Mouse (Mus musculus): ENCODE results near the gene Lce1d.

Gene Lce1d

GRCm38 (mm10) chr3:92687110-92687509, at the start of gene Lce1d:
Lce1d (minus strand) TSS chr3:92687210.
- DNase-seq: no peak

DNA sequence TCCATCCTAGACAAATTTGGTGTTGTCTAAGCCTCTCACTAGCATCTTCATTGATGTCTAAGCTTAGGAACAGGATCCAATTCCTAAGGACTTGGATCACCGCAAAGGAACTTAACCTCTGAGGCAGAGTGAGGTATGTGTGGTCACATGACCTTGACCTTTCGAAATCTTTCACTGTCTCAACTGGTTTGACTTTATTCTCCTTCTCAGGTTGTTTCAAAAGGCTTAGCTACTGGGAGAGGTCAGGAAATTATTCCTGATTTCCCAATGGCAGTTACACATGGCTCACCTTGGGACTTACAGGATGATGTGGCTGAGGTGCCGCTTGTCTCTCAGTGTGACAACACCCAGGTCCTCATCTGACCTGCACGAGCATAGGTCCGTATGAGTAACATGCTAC, 35.6 kb upstream of the Lce1d start:
- DNase-seq: no peak

- DNase-seq: no peak
These were observed 33.2 kb upstream of the Lce1d start, which contains the start of gene Lce1f for GRCm38 (mm10) chr3:92720250-92720649. Lce1f (minus strand) TSS chr3:92720350.

DNA sequence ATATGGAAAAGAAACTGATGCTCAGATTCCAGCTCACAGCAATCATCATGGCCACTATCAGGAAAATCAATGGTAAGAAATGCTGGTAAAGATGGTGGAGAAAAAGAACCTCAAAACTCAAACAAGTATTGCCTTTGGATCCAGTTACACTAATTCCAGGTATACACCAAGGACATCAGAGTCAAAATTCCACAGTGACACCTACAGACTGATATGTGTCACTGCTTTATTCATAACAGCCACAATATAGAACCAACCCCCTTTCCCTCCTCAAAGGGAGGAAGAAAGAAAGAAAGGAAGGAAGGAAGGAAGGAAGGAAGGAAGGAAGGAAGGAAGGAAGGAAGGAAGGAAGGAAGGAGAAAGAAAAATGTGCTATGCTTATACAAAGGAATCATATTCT, 28.1 kb upstream of the Lce1d start:
- DNase-seq: no peak

DNA sequence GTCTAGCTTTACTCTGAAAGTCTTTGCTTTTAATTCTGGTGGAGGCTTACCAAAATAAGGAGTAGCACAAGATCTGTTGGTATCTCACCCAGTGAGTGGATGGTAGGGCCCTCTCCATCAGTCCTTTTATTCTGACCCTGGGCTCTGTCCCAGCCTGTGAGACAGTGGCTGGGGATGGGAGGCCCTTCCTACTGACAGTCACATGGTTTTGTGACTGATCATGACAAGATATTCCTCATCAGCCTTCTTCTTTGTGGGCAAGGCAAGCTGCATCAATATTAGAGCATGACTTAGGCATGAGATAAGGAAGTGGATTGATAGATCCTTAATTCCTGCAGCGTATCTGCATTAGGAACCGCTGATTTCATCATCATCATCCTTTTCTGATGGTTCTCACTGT, 22.0 kb upstream of the Lce1d start, which contains the start of gene Lce1e:
Gene Lce1e (minus strand): TSS at position 101 of the 400 bp plus-strand sequence.
- DNase-seq: no peak

GRCm38 (mm10) chr3:92694613-92695012, 7.6 kb upstream of the Lce1d start:
- no peak for DNase-seq

- no peak for DNase-seq
These were observed 4.7 kb upstream of the Lce1d start for GRCm38 (mm10) chr3:92691688-92692087.

- peak; percentile 42 for DNase-seq
These were observed 2.1 kb upstream of the Lce1d start for GRCm38 (mm10) chr3:92689154-92689553.

DNA sequence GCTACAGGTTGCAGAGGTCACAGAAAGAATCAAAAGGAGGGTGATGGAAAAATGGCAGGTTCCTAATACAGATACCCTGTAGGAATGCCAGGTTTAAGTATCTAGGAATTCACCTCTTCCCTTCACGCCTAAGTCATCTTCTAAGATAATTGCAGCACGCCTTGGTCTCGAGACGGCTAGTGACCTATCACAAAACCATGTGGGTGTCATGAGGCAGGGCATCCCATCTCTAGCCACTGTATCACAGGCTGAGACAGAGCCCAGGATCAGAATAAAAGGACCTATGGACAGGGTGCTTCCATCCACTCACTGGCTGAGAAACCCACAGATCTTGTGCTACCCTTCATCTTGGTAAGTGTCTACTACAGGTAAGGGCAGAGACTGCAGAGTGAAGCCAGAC, 8.1 kb downstream of the Lce1d start, which contains the start of gene Lce1c:
Gene Lce1c (plus strand): TSS at position 301 of the 400 bp plus-strand sequence.
- DNase-seq: no peak

- no peak for DNase-seq
These were observed 16.8 kb downstream of the Lce1d start, which contains the start of gene Lce1a2 for GRCm38 (mm10) chr3:92670215-92670614. Lce1a2 (minus strand) TSS chr3:92670315.

GRCm38 (mm10) chr3:92656826-92657225, 30.2 kb downstream of the Lce1d start, which contains the start of gene Lce1b:
Lce1b (minus strand) TSS chr3:92656926.
- no peak for DNase-seq

- DNase-seq: no peak
These were observed 38.8 kb downstream of the Lce1d start, which contains the start of gene Lce1a1 for GRCm38 (mm10) chr3:92648207-92648606. Lce1a1 (minus strand) TSS chr3:92648307.

- no peak for DNase-seq
These were observed 47.2 kb downstream of the Lce1d start for GRCm38 (mm10) chr3:92639854-92640253.

- DNase-seq: no peak
These were observed 48.4 kb downstream of the Lce1d start for GRCm38 (mm10) chr3:92638653-92638991.

DNA sequence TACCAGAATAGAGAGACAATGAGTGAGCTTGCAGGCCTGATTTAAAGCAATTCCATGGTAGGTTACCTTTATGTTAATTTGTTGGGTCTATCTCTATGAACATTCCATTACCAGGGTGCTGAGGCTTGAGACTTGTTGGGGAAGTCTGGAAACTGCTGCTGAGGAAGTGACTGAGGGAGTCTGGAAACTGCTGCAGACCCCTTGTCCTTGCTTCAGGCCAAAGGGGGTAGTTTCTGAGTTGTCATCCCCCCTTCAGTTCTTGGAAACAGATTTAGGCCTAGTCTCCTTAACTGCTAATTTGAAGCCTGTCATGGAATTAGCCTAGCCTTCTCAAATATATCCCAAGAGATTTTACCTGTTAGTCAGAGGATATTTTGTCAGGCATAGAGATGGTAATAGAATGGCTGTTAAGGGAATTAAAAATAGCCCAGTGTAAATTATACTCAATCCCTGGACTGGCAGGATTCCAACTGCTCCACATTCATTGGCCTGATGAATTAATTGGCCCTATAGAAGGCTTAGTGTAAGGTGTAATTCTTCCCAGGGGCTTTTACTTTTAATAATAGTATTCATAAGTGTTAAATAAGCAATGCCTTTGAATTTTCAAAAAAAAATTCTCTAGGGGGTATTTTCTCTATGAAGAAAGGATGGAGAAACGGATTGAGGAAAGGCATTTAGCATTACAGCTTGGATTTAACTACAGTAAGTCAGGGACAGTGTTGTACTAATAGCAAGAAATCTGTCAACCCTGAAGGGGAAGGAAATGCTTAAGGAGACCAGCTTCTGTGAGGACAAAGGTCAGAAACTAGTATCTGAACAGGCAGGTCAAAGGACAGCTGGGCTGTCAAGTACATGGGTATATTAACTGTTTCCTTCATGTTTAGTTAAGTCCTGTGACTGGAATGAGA, 49.0 kb downstream of the Lce1d start:
- no peak for DNase-seq
